Mouse (Mus musculus) brain, adult 2 months (tissue): Measurements from ENCODE around the gene Asb13.

Source experiments
- DNase-seq: peaks from one replicate; pipeline ENCODE4 v3.0.0; 2011; ENCODE audit warnings: low read depth, low spot score

Asb13 gene

DNA sequence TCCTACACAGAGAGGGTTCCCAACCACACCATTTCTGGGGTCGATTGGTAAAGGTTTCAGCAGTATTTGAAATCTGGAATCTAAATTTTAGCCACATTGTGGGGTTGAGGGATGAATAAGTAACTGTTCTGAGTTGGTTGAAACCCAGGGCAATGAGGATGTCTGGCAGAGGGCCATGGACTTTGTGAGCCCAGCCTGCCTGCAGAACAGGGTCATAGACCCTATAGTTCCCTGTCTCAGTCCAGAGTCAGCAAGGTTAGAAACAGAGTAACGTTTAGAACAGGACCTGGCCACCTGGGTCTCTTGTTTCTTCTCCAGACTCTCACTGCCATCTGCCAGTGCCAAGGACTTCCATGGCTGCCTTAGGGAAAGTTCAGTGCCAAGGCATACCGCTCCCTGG, 30.4 kb downstream of the Asb13 start:
- no peak for DNase-seq

DNA sequence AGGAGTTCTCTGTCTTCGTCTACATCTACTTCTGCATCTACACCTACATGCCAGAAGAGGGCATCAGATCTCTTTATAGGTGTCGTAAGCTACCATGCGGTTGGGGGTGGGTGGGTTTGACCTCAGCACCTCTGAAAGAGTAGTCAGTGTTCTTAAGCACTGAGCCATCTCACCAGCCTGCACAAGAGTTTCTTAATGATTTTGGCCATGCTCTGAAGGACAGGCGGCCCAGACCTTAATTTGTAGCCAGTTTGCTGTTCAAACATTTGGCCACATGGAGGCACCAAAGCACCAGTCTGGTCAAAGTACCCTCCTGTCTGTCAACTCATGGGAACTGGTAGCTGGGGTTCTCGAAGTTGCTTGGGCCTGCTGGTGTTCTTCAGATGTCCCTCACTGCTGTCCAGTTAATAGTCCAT, 31.5 kb downstream of the Asb13 start:
- peak; percentile 67 for DNase-seq

DNA sequence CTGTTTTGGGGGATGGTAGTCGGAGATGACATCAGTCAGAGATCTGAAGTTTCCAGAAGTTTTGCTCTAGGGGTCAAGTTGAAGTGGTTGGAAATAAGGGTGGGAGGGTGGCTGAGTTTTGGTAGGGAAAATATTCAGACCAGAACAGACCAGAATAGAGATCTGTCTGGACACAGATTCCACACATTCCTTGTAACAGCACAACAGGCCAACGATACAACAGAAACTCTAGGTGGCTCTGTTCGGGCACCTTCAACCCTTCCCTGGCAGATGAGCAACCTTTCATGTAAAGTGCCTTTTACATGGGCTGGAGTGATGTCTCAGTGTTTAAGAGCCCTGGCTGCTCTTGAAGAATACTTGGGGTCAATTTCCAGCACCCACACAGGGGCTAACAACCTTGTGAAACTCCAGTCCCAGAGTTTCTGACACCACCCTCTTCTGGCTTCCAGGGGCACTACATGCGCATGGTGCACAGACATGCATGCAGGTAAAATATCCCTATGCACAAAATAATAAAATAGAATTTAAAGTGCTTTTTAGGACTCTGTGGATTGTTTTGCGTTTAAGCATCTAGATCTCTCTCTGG, 33.5 kb downstream of the Asb13 start:
- DNase-seq, result no peak

DNA sequence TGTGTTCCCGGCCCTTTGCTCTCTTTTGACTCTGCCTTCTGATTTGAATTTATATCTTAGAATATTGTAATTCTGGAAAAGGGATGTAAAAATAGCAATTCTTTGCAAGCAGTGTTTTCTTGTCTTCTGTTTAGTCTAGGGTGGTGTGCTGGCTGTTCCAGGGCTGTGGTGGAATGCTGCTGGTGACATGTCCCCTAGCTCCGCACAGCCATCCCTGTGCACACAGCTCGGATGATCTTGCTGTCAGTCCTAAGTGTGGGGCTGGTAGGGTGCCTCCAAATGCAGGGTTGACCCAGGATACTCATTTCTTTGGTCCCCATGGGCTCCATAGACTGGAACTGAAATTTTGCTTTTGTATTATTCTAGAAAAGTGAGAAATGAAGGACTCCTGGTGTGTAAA, 34.2 kb downstream of the Asb13 start:
- no peak for DNase-seq

DNA sequence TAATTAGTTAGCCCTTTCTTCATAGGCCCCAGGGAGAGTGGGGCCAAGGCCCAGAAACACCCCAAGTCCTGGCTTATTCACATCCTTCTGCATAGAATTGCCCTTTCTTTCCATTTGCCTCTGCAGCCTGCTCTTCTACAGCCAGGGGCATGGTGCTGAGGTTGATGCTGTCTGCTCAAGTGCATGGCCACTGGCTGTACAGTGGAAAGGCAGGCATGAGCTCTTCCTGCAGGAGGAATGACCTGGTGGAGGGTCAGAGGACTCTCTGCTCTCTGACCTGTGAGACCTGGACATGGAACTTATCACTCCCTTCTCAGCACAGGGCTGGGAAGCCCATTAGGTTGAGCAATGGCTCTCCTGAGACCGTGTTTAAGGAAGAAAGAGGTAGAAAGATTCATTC, 35.8 kb downstream of the Asb13 start:
- DNase-seq, result no peak

DNA sequence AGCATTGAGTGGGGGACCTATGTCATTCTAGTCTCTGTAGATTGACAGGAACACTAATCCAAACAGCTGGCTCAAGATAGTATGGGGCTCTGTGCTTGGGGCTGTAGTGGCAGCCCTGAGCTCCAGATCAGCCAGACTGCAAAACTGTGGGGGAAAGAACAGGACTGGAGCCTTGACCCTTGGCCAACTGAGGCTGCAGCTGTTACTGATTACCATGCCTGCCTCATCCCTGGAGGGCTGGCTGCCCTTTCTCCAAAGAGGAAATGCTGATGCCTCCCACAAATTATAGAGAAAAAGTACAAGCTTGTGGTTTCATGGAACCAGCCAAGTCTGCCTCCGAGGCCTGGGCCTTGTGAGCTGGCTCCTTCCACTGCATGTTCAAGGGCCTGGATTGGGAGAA, 36.2 kb downstream of the Asb13 start:
- DNase-seq, result peak; percentile 24

DNA sequence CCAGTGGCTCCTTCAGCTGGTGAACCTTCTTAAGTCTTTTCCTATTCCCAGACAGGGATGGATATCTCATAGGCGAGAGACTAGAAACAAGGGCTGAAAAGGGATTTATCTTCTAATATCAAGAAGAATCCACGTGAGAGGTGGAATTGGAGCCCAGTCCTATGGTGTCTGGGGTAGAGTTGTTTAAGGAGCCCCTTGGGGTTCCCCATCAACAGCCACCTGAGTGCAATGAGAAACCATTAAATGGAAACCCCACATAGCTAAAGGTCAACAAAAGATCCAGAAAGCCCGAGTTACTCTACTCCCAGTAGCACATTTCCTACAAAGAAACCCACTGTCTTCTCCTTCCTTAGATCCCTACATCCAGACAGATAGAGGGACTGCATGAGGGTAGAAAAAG, 39.3 kb downstream of the Asb13 start:
- no peak for DNase-seq

DNA sequence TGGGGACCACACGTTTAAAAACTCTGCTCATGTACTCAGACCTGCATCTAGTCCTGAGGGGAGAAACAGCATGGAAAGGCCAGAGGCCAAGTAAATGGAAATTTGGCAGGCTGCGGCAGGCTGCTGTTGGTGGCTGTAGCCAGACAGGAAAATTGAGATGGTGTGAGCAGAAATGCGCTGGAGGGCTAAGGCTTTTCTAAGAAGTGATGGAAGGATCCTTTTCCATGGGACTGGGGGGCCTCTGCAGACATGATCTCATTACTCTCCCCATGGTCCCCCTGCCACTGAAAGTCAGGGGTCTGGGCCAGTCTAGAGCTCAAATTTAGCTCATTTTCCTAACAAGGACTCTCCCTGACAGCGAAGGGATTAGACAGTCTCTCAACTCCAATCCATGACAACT, 39.8 kb downstream of the Asb13 start:
- no peak for DNase-seq

DNA sequence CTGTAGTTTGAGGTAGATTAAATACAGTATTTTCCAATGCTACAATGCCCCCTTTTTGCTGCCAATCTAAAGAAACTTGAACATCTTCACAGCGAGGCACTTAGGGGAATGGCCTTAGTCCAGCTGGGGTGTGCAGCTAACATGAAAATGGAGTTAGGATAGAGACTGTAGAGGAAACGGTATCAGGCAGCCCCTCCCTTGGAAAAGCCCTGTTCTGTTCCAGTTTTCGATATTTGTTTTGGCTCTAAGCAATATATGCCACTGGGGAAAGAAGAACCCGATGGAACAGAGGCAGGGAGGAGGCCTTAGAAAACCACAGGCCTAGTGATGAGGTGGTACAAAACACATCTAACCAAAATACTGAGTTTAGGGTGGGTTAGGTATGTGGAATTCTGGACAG, 42.0 kb downstream of the Asb13 start:
- DNase-seq, result no peak

DNA sequence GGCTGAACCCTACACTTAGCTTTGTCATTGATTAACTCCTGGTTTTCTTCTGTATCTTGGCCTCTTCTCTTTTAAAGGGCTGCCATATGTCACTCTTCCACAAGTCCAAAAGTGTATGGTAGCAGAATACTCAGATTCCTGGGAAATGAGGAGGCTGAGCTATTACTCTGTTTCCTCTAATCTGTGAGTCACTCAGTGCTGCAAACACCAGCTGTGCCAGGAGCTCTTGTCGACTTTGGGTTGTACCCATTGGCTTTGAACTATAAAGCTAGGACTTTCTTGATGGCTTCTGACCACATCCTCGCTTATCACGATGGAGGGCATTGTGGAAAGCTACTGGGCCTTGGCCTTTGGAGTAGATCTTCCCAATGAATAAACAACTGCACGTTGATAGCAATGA, 45.3 kb downstream of the Asb13 start:
- no peak for DNase-seq

DNA sequence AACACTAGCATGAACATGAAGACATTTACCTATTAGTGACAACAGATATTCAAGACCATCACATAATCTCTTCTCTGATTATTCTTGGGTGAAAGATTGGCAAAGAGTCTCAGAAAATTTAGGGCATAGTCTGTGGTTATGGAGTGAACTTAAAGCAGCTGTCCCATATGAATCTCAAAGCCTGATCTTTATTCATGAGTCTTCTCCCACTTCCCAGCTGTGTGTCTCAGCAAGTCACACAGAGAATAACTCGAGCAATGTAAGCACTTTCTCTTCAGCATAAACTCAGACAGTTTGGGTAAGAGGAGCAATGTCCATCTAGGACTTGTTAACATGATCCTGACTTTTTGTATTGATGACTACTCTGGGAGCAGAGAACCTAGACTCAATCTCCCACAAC, 52.5 kb downstream of the Asb13 start:
- DNase-seq, result peak; percentile 63

DNA sequence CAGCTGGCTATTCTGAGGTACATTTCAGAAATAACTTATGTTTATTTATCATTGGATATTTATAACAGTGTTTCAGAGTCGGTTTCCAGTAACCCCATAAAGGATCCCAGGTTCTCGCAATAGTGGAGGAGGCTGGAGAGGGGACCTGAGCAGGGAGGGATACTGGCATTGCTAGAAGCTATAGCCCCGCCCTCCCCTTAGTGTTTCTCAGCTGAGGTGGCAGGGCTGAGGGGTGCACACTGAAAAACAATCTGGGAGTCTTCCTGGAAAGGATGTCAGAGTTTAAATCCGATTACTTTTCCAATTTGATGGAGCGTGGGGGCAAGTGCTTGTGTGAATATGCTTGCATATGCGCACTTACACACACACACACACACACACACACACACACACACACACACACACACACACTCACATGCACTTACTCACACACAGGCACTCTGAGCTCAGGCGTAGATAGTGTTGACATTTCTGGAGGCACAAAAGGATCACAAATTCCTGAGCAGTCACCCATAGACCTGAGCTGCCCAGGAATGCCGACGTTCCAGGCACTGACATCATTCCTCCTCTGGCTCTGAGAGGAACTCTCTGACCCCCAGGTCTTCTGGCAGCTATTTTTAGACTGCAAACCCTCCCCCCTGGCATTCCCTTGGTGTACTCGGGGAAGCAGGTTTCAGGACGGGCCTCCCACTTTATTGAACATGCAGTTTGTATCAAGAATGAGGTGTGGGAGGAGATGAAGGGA, 60.9 kb downstream of the Asb13 start:
- peak; percentile 10 for DNase-seq

DNA sequence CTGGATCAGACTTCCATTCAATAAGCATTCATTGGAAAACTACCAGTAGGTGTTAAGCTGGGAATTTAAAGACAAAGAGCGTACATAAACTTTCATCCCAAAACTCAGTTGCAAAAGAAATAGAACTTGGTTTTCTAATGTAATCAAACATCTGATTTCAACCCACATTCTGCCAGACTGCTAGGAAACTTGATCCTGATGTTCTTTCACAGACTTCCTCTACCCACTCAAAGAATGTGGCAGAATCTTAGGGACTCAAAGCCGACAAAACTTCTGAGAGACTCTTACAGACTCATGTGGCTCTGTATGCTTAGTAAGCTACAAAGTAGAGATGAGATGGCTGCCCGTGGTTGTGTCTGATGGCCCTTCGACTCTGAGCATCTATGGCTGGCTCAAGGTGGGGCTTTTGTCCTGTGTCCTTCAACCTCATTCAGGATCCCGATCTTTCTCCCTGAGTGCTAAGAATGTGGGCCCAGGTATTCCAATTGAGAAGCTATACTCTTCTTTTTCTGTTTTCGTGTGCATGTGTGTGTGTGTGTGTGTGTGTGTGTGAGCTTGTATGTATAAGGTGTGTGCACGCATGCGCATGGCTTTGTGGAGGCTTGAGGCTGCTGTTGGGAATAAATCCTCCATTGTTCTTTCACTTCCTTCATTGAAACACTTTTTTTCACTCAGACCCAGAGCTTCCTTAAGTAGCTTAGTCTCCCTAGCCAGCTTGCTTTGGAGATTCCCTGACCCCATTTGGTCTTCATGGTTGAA, 63.3 kb downstream of the Asb13 start:
- peak; percentile 76 for DNase-seq

DNA sequence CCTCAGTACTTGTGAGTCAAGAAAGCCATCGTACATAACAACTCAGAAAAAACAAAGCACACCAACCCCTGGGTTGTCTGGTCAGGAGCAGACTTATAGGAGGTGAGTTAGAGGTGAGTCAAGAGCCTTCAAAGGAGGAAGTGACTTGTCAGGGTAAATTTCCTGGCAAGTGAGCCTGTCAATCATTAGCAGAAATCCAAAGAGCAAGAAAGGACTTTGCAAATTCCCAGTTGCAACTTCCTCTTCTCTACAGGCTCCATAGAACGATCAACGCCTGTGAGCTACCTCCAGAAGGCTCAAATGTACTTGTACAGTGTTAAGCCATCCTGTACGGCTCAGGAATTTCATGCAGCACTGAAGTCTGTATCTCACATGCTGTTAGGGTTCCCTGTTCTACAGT, 66.9 kb downstream of the Asb13 start:
- DNase-seq, result no peak
